Mouse (Mus musculus) central nervous system, embryonic 18 days (tissue): ENCODE results near the gene Lama4. TPM values are rescaled to one million over a fixed set of nuclear protein-coding genes. Genes with fewer than 3 reads are reported as not detected.

Experiments
- polyA plus RNA-seq: library from polyadenylated mRNA; depleted of rRNA; stranded (reverse); fragments of >200 nt; gene quantifications from 2 replicates; pipeline ENCODE4 v1.2.3, GENCODE M21; 2012; rRNA removed

The Lama4 gene
- polyA plus RNA-seq: 14.5 and 18.0 TPM in 2 replicates

DNA sequence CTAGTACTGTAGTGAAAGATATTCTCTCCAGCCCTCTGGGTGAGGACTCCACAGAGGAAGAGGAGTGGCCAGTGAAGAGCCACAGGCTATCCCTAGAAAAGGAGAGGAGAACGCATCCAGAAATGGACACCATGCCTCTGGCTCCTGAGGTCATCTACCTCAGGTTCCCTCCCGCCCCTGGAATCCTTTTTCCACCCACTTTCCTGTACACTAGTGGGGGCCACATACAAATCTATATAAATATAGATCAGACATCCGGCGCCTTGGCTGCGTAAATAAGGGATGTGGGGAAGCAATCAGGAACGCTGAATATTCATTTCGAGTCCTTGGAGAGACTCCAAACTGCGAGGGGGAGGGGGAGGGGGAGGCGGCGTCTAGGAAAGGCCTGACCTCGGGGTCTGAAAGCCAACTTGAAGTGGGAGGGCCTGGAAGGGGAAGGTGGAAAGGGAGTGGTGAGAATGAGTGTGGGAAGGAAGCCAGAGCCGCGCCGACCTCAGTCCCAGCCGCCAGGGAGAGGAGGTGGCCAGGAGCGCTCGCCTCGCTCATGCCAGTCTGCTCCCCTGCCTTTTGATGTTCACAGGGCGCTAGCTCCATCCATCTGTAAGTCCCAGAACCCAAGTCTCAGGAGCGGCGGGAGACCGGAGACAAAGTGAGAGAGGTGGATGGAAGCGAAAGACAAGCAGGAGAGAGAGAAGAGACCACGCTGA is at the start of gene Lama4:
Gene Lama4, plus strand, starts transcription at position 441 of the 707 bp plus-strand sequence.

DNA sequence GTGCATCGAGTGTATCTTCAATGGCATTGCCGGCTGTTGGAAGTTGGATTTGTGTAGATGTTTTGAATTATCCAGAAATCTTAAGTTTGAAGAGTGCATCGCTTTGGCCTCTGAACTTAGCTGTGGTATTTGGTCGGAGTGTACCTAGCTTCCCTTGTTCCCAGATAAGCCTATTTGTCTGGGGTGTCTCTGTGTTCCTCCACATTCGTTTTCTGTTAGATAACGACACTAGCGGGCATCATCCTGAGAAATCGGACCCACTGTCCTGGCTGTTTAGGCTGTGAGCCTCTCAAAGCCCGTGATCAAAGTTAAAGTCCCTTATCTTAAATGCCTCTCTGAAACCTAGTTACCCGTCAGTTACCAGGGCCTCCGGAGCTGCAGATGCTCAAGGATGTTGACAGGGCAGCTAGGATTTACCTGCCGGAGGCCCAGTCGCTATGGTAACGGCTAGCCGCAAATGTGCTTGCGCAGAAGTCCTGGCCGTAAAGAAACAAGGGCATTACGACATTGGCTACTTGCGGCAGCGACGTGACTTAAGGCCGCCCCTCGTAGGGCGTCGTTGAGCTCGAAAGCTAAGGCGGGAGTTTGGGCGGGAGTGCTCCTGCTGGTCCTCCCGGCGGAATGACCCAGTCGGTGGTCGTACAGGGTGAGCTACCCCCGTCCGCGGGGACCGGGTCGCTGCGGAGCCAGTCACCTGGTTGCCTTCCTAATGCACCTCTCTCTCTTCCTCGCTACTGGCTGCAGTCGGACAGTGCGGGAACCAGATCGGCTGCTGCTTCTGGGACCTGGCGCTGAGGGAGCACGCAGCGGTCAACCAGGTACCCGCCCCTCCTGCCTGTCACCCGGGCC is 168.4 kb downstream of the Lama4 start, which contains the start of the genes Fam229b and Tube1:
Gene Fam229b, minus strand, starts transcription at position 453 of the 849 bp plus-strand sequence.
Gene Tube1, plus strand, starts transcription at position 515 of the 849 bp plus-strand sequence.

Other genes starting within 250 kb of the Lama4 start
- gene Rfpl4b, start 143.7 kb upstream of the Lama4 start, polyA plus RNA-seq: not detected in 2 replicates
- gene Fam229b, start 168.4 kb downstream of the Lama4 start, polyA plus RNA-seq: 18.8 and 20.2 TPM in 2 replicates
- gene Tube1, start 168.5 kb downstream of the Lama4 start, polyA plus RNA-seq: 11.7 and 12.4 TPM in 2 replicates
- gene Ccn6, start 198.3 kb downstream of the Lama4 start, polyA plus RNA-seq: 0.49 and 0.67 TPM in 2 replicates